Mouse (Mus musculus): ENCODE measurements at regions not wholly inside any gene's neighbourhood (a gene's known extent, or its start where the extent isn't known, plus 50 kb on each side); places are given as distances from the start of the nearest gene placed in this dataset.

GRCm38 (mm10) chr12:10571643-10572377, 181.2 kb downstream of the Rdh14 start:
- Histone ChIP-seq H3K27ac (ENCODE audit: insufficient read depth, low read depth, low read length) (no peak overlapping the region), H3K27me3 (replicated peaks; ENCODE audit: control insufficient read depth, insufficient read depth, low read length) (no peaks in the 10 kb centered on the region), H3K4me3 (ENCODE audit: insufficient read depth, low read depth, low read length) (no peak overlapping the region), H3K36me3 (ENCODE audit: control insufficient read depth, insufficient read depth, low read length) (no peaks in the 10 kb centered on the region), H3K4me1 (ENCODE audit: control insufficient read depth, insufficient read depth, low read length) (no peaks in the 10 kb centered on the region)
- 57% methylated on average over 11 of the region's 11 CpGs for WGBS
- DNase-seq, result no peak
- TF ChIP-seq CTCF (conservative IDR thresholded peaks at IDR 0.05; ENCODE audit: insufficient read depth, insufficient read length, low read depth, low read length) (0 out of 2 replicates have a peak, but pooled peaks have one; percentile 34), POLR2A (IDR thresholded peaks at IDR 0.05; ENCODE audit: low read depth, low read length) (no peak)

GRCm38 (mm10) chr12:10572378-10572650, 181.7 kb downstream of the Rdh14 start:
- TF ChIP-seq POLR2A (IDR thresholded peaks at IDR 0.05; ENCODE audit: low read depth, low read length), result no peak
- Histone ChIP-seq H3K4me1 (ENCODE audit: control insufficient read depth, insufficient read depth, low read length) (no peaks in the 10 kb centered on the region), H3K36me3 (ENCODE audit: control insufficient read depth, insufficient read depth, low read length) (no peaks in the 10 kb centered on the region), H3K27ac (ENCODE audit: insufficient read depth, low read depth, low read length) (no peak overlapping the region), H3K27me3 (replicated peaks; ENCODE audit: control insufficient read depth, insufficient read depth, low read length) (no peaks in the 10 kb centered on the region), H3K4me3 (ENCODE audit: insufficient read depth, low read depth, low read length) (no peak overlapping the region)
- WGBS, result 48% methylated on average over 5 of the region's 5 CpGs
- no peak for DNase-seq

- no peak for DNase-seq
- TF ChIP-seq CTCF (conservative IDR thresholded peaks at IDR 0.05; ENCODE audit: insufficient read depth, insufficient read length, low read depth, low read length) (no peak), POLR2A (IDR thresholded peaks at IDR 0.05; ENCODE audit: low read depth, low read length) (no peak)
- Histone ChIP-seq H3K4me1 (ENCODE audit: control insufficient read depth, insufficient read depth, low read length) (no peaks in the 10 kb centered on the region), H3K36me3 (ENCODE audit: control insufficient read depth, insufficient read depth, low read length) (no peaks in the 10 kb centered on the region), H3K27me3 (replicated peaks; ENCODE audit: control insufficient read depth, insufficient read depth, low read length) (no peaks in the 10 kb centered on the region), H3K27ac (ENCODE audit: insufficient read depth, low read depth, low read length) (no peak overlapping the region), H3K4me3 (ENCODE audit: insufficient read depth, low read depth, low read length) (no peak overlapping the region)
- WGBS, result 74% methylated on average over 9 of the region's 9 CpGs
Observed at GRCm38 (mm10) chr12:10573381-10573780, 182.8 kb downstream of the Rdh14 start.

GRCm38 (mm10) chr12:10582840-10583614, 192.5 kb downstream of the Rdh14 start:
- Histone ChIP-seq H3K27me3 (replicated peaks; ENCODE audit: control insufficient read depth, insufficient read depth, low read length) (no peaks in the 10 kb centered on the region), H3K4me1 (ENCODE audit: control insufficient read depth, insufficient read depth, low read length) (no peaks in the 10 kb centered on the region), H3K4me3 (ENCODE audit: insufficient read depth, low read depth, low read length) (no peak overlapping the region), H3K36me3 (ENCODE audit: control insufficient read depth, insufficient read depth, low read length) (no peaks in the 10 kb centered on the region), H3K27ac (ENCODE audit: insufficient read depth, low read depth, low read length) (no peak overlapping the region)
- 51% methylated on average over 4 of the region's 4 CpGs for WGBS
- DNase-seq, result peak; percentile 6
- TF ChIP-seq CTCF (conservative IDR thresholded peaks at IDR 0.05; ENCODE audit: insufficient read depth, insufficient read length, low read depth, low read length) (no peak), POLR2A (IDR thresholded peaks at IDR 0.05; ENCODE audit: low read depth, low read length) (no peak)

GRCm38 (mm10) chr12:10584026-10584425, 193.5 kb downstream of the Rdh14 start:
- TF ChIP-seq POLR2A (IDR thresholded peaks at IDR 0.05; ENCODE audit: low read depth, low read length) (no peak), CTCF (conservative IDR thresholded peaks at IDR 0.05; ENCODE audit: insufficient read depth, insufficient read length, low read depth, low read length) (no peak)
- H3K27ac ChIP-seq (ENCODE audit: insufficient read depth, low read depth, low read length), result no peak overlapping the region
- WGBS, result 27% methylated on average over 7 of the region's 7 CpGs
- H3K4me3 ChIP-seq (ENCODE audit: insufficient read depth, low read depth, low read length), result no peak overlapping the region
- peak; percentile 15 for DNase-seq
- no peaks in the 10 kb centered on the region for H3K4me1 ChIP-seq (ENCODE audit: control insufficient read depth, insufficient read depth, low read length)
- no peaks in the 10 kb centered on the region for H3K27me3 ChIP-seq (replicated peaks; ENCODE audit: control insufficient read depth, insufficient read depth, low read length)
- no peaks in the 10 kb centered on the region for H3K36me3 ChIP-seq (ENCODE audit: control insufficient read depth, insufficient read depth, low read length)

GRCm38 (mm10) chr12:10589537-10589936, 199.0 kb downstream of the Rdh14 start:
- H3K27ac ChIP-seq (ENCODE audit: insufficient read depth, low read depth, low read length), result no peak overlapping the region
- DNase-seq, result peak; percentile 60
- no peak overlapping the region for H3K4me3 ChIP-seq (ENCODE audit: insufficient read depth, low read depth, low read length)
- H3K4me1 ChIP-seq (ENCODE audit: control insufficient read depth, insufficient read depth, low read length), result no peaks in the 10 kb centered on the region
- TF ChIP-seq POLR2A (IDR thresholded peaks at IDR 0.05; ENCODE audit: low read depth, low read length) (no peak), CTCF (conservative IDR thresholded peaks at IDR 0.05; ENCODE audit: insufficient read depth, insufficient read length, low read depth, low read length) (peak; percentile 24; the same call in 1 of the 2 replicates)
- no peaks in the 10 kb centered on the region for H3K27me3 ChIP-seq (replicated peaks; ENCODE audit: control insufficient read depth, insufficient read depth, low read length)
- WGBS, result 35% methylated on average over 8 of the region's 8 CpGs
- H3K36me3 ChIP-seq (ENCODE audit: control insufficient read depth, insufficient read depth, low read length), result no peaks in the 10 kb centered on the region

GRCm38 (mm10) chr12:10597976-10598746, 207.6 kb downstream of the Rdh14 start:
- 13% methylated on average over 7 of the region's 7 CpGs for WGBS
- no peaks in the 10 kb centered on the region for H3K36me3 ChIP-seq (ENCODE audit: control insufficient read depth, insufficient read depth, low read length)
- H3K4me3 ChIP-seq (ENCODE audit: insufficient read depth, low read depth, low read length), result no peak overlapping the region
- no peak overlapping the region for H3K27ac ChIP-seq (ENCODE audit: insufficient read depth, low read depth, low read length)
- no peaks in the 10 kb centered on the region for H3K27me3 ChIP-seq (replicated peaks; ENCODE audit: control insufficient read depth, insufficient read depth, low read length)
- peak; percentile 42 for DNase-seq
- TF ChIP-seq CTCF (conservative IDR thresholded peaks at IDR 0.05; ENCODE audit: insufficient read depth, insufficient read length, low read depth, low read length) (peak; percentile 84), POLR2A (IDR thresholded peaks at IDR 0.05; ENCODE audit: low read depth, low read length) (no peak)
- H3K4me1 ChIP-seq (ENCODE audit: control insufficient read depth, insufficient read depth, low read length), result no peaks in the 10 kb centered on the region
